Mouse (Mus musculus): Measurements from ENCODE around the gene Gm45194. TPM values are rescaled to one million over a fixed set of nuclear protein-coding genes. Genes with fewer than 3 reads are reported as not detected.

Gm45194 gene
- polyA plus RNA-seq, 1 experiment from 2014 or later: 0.39 TPM

Other genes starting within 250 kb of the Gm45194 start
- gene Hdx, start 194.3 kb upstream of the Gm45194 start, polyA plus RNA-seq (2016; fragmentation: Nextera tagmentation; extraction: Ambion mirVana): 1.0 and 1.2 TPM in 2 replicates
- 1.3 TPM in 2 replicates for gene Tex16, start 119.6 kb downstream of the Gm45194 start, polyA plus RNA-seq (2016; fragmentation: Nextera tagmentation; extraction: Ambion mirVana)

Data from heart, embryonic 10.5 days (tissue).